Mouse (Mus musculus) c-Kit-positive CD71-negative TER-119-negative erythroid progenitor cells, embryonic 14.5 days (primary cell): ENCODE measurements around the gene Atg13.

ENCODE experiments used
- DNase-seq: peaks from one replicate; pipeline ENCODE4 v3.0.0-alpha.2; 2013; ENCODE audit warnings: low read depth

Atg13 gene

GRCm38 (mm10) chr2:91649152-91649551 lies 61.2 kb downstream of the Atg13 start:
- no peak for DNase-seq

- peak; percentile 66 for DNase-seq
Observed at GRCm38 (mm10) chr2:91646733-91647132, 63.6 kb downstream of the Atg13 start.

GRCm38 (mm10) chr2:91645811-91646210 lies 64.6 kb downstream of the Atg13 start:
- no peak for DNase-seq

GRCm38 (mm10) chr2:91645354-91645753 lies 65.0 kb downstream of the Atg13 start:
- DNase-seq, result no peak

GRCm38 (mm10) chr2:91644021-91644420 lies 66.4 kb downstream of the Atg13 start:
- no peak for DNase-seq

- no peak for DNase-seq
Observed at GRCm38 (mm10) chr2:91642825-91643415, 67.5 kb downstream of the Atg13 start.

- no peak for DNase-seq
Observed at GRCm38 (mm10) chr2:91638931-91639330, 71.4 kb downstream of the Atg13 start.

GRCm38 (mm10) chr2:91636727-91637338 lies 73.5 kb downstream of the Atg13 start:
- DNase-seq, result no peak

GRCm38 (mm10) chr2:91636229-91636628 lies 74.1 kb downstream of the Atg13 start, which contains the start of gene F2:
Gene F2, minus strand, starts transcription at chr2:91636414.
- DNase-seq, result no peak

- no peak for DNase-seq
Observed at GRCm38 (mm10) chr2:91635486-91635885, 74.9 kb downstream of the Atg13 start.

- peak; percentile 35 for DNase-seq
Observed at GRCm38 (mm10) chr2:91634841-91635240, 75.5 kb downstream of the Atg13 start.

GRCm38 (mm10) chr2:91633334-91633977 lies 76.9 kb downstream of the Atg13 start:
- DNase-seq, result no peak

- DNase-seq, result no peak
Observed at GRCm38 (mm10) chr2:91632316-91632715, 78.1 kb downstream of the Atg13 start.

GRCm38 (mm10) chr2:91631826-91632225 lies 78.5 kb downstream of the Atg13 start:
- no peak for DNase-seq

- DNase-seq, result no peak
Observed at GRCm38 (mm10) chr2:91630384-91630783, 80.0 kb downstream of the Atg13 start.

GRCm38 (mm10) chr2:91629682-91630081 lies 80.7 kb downstream of the Atg13 start:
- no peak for DNase-seq

GRCm38 (mm10) chr2:91628171-91628570 lies 82.2 kb downstream of the Atg13 start:
- DNase-seq, result no peak

GRCm38 (mm10) chr2:91627486-91627885 lies 82.9 kb downstream of the Atg13 start:
- DNase-seq, result no peak
